Mouse (Mus musculus) liver, postnatal 0 days (tissue): ENCODE data around the gene Gm9803. TPM values are rescaled to one million over a fixed set of nuclear protein-coding genes. Genes with fewer than 3 reads are reported as not detected.
"Not testable (repeated sequence)": the region's sequence is repeated elsewhere in the genome, so short reads cannot be mapped to it uniquely, and the experiment has no call there.

ENCODE experiments used
- ATAC-seq: fragments of 200-750 bp; cut with Nextera tagmentation; 2 replicates; pipeline ENCODE4 v1.8.0; 2017; ENCODE audit warnings: mild to moderate bottlenecking, moderate library complexity
- DNase-seq: peaks from one replicate; pipeline ENCODE4 v3.0.0-alpha.2; 2016
- H3K27ac ChIP-seq: fragments of 300-500 bp; sonication (generic); 2 replicates; pipeline ENCODE4 v1.5.1; 2014; ENCODE audit warnings: antibody characterized with exemption, moderate library complexity, mild to moderate bottlenecking, low read depth
- H3K27me3 ChIP-seq: fragments of 300-500 bp; sonication (generic); 2 replicates; pipeline ENCODE4 v1.6.1; 2014; ENCODE audit warnings: low read length, control low read depth, mixed read lengths; ENCODE audit not compliant: insufficient read depth
- H3K36me3 ChIP-seq: fragments of 300-500 bp; sonication (generic); replicated peaks from 2 replicates; pipeline ENCODE4 v1.6.1; 2014; ENCODE audit warnings: mild to moderate bottlenecking, control low read depth, low read length, moderate library complexity, mixed read lengths; ENCODE audit not compliant: insufficient read depth
- H3K4me1 ChIP-seq: fragments of 300-500 bp; sonication (generic); 2 replicates; pipeline ENCODE4 v1.6.1; 2014; ENCODE audit warnings: antibody characterized with exemption, mild to moderate bottlenecking, control low read depth; ENCODE audit not compliant: insufficient read depth
- H3K4me2 ChIP-seq: fragments of 300-500 bp; sonication (generic); 2 replicates; pipeline ENCODE4 v1.6.1; 2014; ENCODE audit warnings: low read depth, mild to moderate bottlenecking, low read length, moderate library complexity, mixed read lengths
- H3K4me3 ChIP-seq: fragments of 300-500 bp; sonication (generic); 2 replicates; pipeline ENCODE4 v1.5.1; 2014; ENCODE audit warnings: low read depth, low read length
- H3K9ac ChIP-seq: fragments of 300-500 bp; sonication (generic); replicated peaks from 2 replicates; pipeline ENCODE4 v1.6.1; 2014; ENCODE audit warnings: mild to moderate bottlenecking, moderate library complexity
- H3K9me3 ChIP-seq: fragments of 300-500 bp; sonication (generic); 2 replicates; pipeline ENCODE4 v1.6.1; 2016; ENCODE audit warnings: mild to moderate bottlenecking, control low read depth, low read length, mixed read lengths
- CTCF ChIP-seq: sonication (generic); IDR thresholded peaks from 2 replicates; pipeline ENCODE4 v1.5.1; 2016; ENCODE audit warnings: antibody characterized with exemption, low read depth
- EP300 ChIP-seq: IDR thresholded peaks from 2 replicates; pipeline ENCODE4 v1.6.1; 2016; ENCODE audit warnings: antibody characterized with exemption, low read depth, mild to moderate bottlenecking
- WGBS: fragments of 180-500 bp; shearing (Covaris S2); extraction: QIAGEN DNeasy Blood & Tissue Kit; methylation state at CpG from one replicate; pipeline ENCODE4 v1.1.7; 2014; ENCODE audit not compliant: insufficient replicate concordance; 5-methylcytosine and 5-hydroxymethylcytosine counted together
- polyA plus RNA-seq: library from polyadenylated mRNA; unstranded; fragments of >200 nt; fragmentation: Nextera tagmentation; extraction: Ambion mirVana; gene quantifications from 2 replicates; pipeline ENCODE4 v1.2.1, GENCODE M21; 2015

Gene Gm9803
- polyA plus RNA-seq, result 7.8 and 8.7 TPM in 2 replicates

DNA sequence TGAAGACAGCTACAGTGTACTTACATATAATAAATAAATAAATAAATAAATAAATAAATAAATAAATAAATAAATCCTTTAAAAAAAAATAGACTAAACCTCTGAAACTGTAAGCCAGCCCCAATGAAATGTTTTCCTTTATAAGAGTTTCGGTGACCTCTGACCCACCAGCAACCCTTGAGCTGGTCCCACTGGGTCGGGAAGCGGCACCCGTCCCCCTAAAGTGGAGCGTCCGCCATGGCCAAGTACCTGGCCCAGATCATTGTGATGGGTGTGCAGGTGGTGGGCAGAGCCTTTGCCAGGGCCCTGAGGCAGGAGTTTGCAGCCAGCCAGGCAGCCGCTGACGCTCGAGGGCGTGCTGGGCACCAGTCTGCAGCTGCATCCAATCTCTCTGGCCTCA is at the start of gene Gm9803:
Gm9803 (plus strand) TSS at position 154 of the 400 bp plus-strand sequence.
- DNase-seq, H3K4me2 ChIP-seq, H3K36me3 ChIP-seq, ATAC-seq, H3K9me3 ChIP-seq, H3K4me3 ChIP-seq, H3K27ac ChIP-seq, H3K9ac ChIP-seq, H3K27me3 ChIP-seq, H3K4me1 ChIP-seq: not testable (repeated sequence)
- 89% methylated on average over 10 of the region's 10 CpGs for WGBS

DNA sequence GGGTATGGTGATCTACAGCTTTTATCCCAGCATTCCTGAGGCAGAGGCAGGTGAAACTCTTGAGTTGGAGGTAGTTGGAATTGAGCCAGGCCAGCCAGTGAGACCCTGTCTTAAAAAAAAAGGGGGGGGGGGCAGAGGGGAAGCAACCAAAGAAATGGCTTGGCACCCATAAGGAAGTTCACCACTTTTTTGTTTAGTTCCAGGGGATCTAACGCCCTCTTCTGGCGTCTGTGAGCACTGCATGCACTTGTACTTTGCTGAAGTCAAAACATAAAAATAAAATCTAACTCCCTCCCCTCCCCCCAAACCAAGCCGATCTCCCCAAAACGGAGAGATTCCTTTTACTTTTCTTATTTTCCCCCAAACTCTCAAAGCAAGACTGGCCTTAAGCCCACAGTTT is 48.5 kb upstream of the Gm9803 start:
- Histone ChIP-seq H3K27ac (no peak overlapping the region), H3K4me1 (peaks cover 8% of the 10 kb centered on the region), H3K9me3 (no peaks in the 10 kb centered on the region), H3K4me3 (no peak overlapping the region), H3K27me3 (0 out of 2 replicates have a peak, but pooled peaks cover 2% of the 10 kb centered on the region), H3K36me3 (no peaks in the 10 kb centered on the region), H3K4me2 (no peak overlapping the region), H3K9ac (no peak overlapping the region)
- peak; percentile 46 for DNase-seq
- 34% methylated on average over 4 of the region's 4 CpGs for WGBS
- peak; percentile 61 for TF ChIP-seq CTCF
- no peak for TF ChIP-seq EP300
- ATAC-seq, result no peak

DNA sequence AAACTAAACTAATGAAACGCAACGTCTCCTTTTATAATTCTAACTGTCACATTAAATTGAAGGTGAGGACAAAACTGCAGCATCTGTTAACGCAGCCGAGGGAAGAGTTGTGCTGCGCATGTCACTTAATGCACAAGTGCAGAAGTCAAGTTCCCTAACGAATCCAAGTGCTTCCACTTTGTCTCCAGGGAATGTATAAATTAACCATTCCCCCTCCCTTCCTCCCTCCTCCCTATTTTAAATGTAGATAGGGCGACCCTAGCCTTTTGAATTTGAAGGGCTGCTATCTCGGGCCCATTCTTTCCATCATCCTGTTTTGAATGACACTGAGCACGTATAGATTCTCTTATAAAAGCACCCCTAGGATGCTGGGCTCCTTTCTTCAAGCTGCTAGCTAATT is 46.4 kb upstream of the Gm9803 start:
- WGBS, result 36% methylated on average over 9 of the region's 9 CpGs
- no peak for DNase-seq
- Histone ChIP-seq H3K36me3 (no peaks in the 10 kb centered on the region), H3K4me1 (peaks cover 22% of the 10 kb centered on the region), H3K4me3 (peak overlapping the region; percentile 82; the same call in 1 of the 2 replicates), H3K27me3 (0 out of 2 replicates have a peak, but pooled peaks cover 2% of the 10 kb centered on the region), H3K4me2 (peak overlapping the region; percentile 99), H3K9ac (no peak overlapping the region), H3K9me3 (no peaks in the 10 kb centered on the region), H3K27ac (no peak overlapping the region)
- ATAC-seq, result no peak
- TF ChIP-seq CTCF, result no peak
- no peak for TF ChIP-seq EP300

DNA sequence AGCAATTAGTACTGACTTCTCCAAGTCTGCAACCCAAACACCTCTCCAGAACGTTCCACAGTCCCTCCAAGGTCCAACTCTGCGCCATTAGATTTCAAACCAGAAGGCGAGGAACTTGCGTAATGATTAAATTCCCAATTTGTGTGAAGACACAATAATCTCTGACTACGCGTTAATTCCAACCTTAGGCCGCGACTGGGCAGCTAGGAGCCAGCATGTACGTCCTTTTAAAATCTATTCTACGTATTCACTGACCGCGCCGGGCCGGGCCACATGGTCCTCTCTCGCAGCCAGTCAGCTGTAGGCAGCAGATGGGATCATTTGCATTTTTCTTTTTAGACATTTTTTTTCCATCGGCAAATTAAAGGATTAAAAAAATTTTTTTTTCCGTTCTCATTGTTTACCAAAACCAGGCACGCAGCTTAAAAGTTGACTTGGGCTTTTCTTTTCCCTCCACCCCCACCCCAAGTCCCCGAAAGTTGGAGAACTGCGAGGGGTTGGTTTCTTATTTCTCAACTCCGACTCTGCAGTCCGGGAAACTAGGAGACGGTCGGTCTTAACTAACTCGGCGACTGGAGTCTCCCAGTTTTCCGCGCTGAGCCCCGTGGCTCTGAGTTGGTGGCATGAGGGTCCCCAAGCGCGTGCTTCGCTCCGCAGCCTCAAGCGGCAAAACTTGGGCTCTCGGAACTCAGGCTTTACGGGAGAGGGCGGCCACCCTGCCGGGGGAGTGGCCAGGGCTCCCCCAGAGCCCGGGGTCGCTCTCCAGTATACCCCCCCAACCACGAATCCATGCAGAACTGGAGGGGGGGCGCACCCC is 45.8 kb upstream of the Gm9803 start:
- peak; percentile 26 for ATAC-seq

DNA sequence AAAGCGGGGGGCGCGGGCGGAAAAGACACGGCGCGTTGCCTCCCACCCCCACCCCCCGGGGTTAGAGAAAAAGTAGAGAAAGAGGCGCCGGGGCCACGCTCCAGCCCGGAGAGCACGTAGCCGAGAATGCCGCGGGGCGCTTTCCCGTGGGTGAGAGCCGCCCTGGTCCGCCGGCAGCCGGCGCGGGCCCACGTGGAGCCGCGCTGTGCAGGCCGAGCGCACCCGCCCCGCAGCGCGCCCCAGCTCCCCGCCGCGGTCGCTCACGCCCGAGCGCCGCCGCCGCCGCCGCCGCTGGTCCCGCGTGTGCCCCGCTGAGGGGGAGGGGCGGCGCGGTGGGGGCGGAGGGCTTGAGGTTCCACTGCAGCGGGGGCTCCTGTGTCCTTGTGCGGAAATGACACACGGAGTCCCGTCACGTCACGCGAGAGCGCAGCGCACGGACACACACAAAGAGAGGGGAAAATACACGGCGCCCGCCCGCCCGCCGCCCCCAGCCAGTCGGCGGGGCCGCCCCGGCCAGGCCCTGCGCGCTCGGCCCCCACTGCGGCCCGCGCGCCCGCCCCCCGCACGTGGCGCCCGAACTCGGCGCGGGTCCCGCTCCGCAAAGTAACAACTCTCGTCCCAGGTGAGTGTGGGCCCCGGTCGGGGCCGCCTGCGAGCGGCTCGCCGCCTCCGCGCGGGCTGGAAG is 45.0 kb upstream of the Gm9803 start, which contains the start of gene Bend3:
Bend3 (plus strand) TSS at position 81 of the 685 bp plus-strand sequence.
- H3K9me3 ChIP-seq, result no peaks in the 10 kb centered on the region
- H3K27ac ChIP-seq, result peak within 1 kb of the TSS; percentile 94
- ATAC-seq, result peak; percentile 51
- TF ChIP-seq EP300 (no peak), CTCF (no peak)
- peak; percentile 68 for DNase-seq
- 0 out of 2 replicates have a peak, but pooled peaks cover 2% of the 10 kb centered on the region for H3K27me3 ChIP-seq
- H3K4me2 ChIP-seq, result peak within 1 kb of the TSS; percentile 99
- H3K4me1 ChIP-seq, result peaks cover 27% of the 10 kb centered on the region
- H3K4me3 ChIP-seq, result peak within 1 kb of the TSS; percentile 82
- 0% methylated on average over 28 of the region's 101 CpGs for WGBS
- no peaks in the 10 kb centered on the region for H3K36me3 ChIP-seq
- peak within 1 kb of the TSS; percentile 92 for H3K9ac ChIP-seq

More for the DNA sequence above, 45.8 kb upstream of the Gm9803 start:
- TF ChIP-seq CTCF (no peak), EP300 (no peak)
- Histone ChIP-seq H3K4me1 (peaks cover 22% of the 10 kb centered on the region), H3K4me3 (peak overlapping the region; percentile 82), H3K36me3 (no peaks in the 10 kb centered on the region), H3K9me3 (no peaks in the 10 kb centered on the region), H3K27ac (peak overlapping the region; percentile 94), H3K27me3 (0 out of 2 replicates have a peak, but pooled peaks cover 2% of the 10 kb centered on the region), H3K4me2 (peak overlapping the region; percentile 99), H3K9ac (peak overlapping the region; percentile 92)
- WGBS, result under 1% methylated on average over 41 of the region's 42 CpGs
- DNase-seq, result peak; percentile 60

DNA sequence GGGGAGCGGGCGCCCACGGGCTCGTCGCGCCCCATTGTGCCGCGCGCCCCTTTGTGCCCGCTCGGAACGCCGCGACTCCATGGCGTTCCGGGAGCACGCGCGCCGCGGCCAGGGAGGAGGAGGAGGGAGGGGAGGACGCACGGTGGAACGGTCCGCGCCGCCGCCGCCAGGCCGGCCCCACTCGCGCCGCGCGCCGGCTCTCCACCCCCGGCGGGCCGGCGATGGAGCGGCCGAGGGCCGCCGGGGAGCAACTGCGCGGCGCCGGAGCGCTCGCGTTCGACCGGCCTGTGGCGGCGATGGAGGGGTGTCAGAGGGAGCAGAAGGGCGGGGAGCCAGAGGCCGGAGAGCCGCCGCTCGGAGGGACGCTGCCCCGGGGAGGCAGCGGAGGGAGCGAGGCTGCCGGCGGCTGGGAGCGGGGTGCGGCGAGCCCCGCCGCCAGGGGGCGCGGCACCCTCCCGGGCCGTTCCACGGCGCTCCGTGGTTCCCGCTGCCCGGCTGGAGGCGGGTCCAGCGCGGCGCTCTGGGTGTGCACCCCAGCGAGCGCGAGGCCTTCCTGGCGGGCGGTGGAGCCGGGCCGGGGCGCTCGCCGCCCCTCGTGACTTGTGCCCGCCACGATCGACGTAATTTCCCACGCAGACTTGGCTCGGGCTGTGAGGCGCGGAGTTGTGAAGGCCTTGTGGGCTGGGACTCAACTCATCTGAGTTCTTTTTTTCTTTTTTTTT is 44.3 kb upstream of the Gm9803 start:
- ATAC-seq, result peak; percentile 87
- TF ChIP-seq EP300 (no peak), CTCF (peak; percentile 55)
- H3K9ac ChIP-seq, result peak overlapping the region; percentile 92
- peak; percentile 92 for DNase-seq
- 0 out of 2 replicates have a peak, but pooled peaks cover 2% of the 10 kb centered on the region for H3K27me3 ChIP-seq
- peak overlapping the region; percentile 82 for H3K4me3 ChIP-seq
- H3K4me2 ChIP-seq, result peak overlapping the region; percentile 99
- WGBS, result under 1% methylated on average over 62 of the region's 103 CpGs
- H3K36me3 ChIP-seq, result no peaks in the 10 kb centered on the region
- peak overlapping the region; percentile 94 for H3K27ac ChIP-seq
- H3K4me1 ChIP-seq, result peaks cover 27% of the 10 kb centered on the region
- H3K9me3 ChIP-seq, result no peaks in the 10 kb centered on the region
